Mouse (Mus musculus): Measurements from ENCODE around the gene Adgrg3.

Gene Adgrg3

DNA sequence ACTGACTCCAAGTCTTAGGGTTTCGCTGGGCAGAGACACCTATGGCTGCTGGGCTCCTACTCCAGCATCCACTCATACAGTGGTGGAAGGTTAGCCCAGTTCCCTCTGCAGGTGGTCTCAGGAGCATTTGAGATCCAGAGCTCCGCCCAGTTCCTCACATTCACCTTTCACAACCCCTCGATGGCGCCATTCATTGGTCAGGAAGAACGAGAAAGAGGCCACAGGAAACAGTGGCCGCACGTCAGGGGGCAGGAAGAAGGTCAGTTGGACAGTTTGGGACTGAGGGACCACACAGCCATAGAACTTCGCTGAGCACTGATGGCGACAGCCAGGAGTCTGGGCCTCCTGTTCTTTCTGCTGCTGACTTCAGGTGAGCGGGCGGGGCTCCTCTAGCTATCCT, at the start of gene Adgrg3:
TSS of gene Adgrg3 (plus strand) at position 242 of the 400 bp plus-strand sequence.
- no peak for DNase-seq (ENCODE audit: low read depth)

DNA sequence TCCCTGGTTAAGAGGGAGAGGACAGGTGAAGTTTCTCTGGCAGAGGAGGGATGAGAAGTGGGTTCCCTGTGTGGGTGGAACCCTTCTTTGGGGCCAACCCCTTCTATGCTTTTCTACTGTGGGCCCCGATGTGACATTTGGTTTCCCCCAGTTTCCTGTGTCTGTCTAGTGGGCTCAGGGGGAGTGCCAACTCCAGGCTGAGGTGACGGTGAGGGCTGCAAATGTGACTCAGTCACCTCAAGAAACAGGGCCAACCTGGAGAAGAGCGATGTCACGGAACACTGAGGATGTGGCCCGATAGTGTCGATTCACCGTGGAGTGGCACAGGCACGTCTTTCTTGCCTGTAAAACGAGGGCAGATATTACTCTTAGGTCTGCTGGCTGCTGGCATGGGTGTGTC, 44.2 kb upstream of the Adgrg3 start:
- peak; percentile 42 for DNase-seq (ENCODE audit: low read depth)

DNA sequence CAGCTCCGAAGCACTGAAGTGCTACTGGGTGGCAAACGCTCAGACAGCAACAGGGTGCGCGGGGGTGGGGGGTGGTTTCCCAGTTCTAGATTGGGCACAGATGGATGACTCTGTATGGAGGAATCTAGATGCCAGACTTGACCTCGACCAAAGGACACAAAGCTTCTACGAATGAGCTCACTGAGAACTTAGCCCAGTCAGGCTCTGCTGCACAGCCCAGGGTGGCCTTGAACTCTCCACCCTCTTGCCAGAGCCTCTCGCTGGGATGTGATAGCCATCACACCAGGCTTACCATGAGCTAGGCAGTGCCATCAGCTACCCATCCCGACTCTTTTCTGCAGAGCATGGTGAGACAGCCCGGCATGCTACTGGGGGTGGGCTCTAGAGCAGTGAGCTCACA, 43.7 kb upstream of the Adgrg3 start:
- no peak for DNase-seq (ENCODE audit: low read depth)

DNA sequence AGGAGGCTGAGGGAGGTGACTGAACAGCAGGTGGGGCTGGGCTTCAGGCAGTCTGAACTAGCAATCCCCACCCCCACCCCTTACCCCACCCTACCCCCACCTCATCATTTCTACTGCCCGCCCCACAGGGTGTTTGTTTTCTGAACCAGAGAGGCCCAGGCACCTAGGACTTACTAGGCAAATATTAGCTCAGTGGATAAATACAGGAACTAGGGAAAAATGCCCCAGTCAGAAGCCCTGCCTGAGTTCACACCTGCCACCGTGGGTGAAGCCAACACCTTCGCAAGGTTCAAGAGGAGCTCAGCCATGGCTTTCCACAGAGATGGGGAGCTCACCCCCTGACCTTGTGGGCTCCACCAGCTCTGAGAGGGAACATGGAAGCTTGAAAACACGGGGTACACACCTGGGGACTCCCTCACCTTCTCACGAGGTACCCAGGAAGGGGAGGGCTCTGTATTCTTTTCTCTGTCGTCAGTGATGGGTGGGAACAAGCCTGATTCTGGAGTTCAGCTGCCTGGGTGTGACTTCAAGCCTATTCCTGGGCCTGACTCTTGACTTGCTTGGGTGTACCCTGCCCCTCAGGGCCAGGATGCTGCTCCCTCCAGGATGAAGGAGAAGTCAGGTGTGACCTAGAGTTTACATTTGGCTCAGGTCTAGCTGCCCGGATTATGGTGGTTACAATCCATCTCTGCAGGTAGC, 42.9 kb upstream of the Adgrg3 start, which contains the start of gene Adgrg1:
TSS of gene Adgrg1 (plus strand) at position 285 of the 699 bp plus-strand sequence.
- no peak for DNase-seq (ENCODE audit: low read depth)

DNA sequence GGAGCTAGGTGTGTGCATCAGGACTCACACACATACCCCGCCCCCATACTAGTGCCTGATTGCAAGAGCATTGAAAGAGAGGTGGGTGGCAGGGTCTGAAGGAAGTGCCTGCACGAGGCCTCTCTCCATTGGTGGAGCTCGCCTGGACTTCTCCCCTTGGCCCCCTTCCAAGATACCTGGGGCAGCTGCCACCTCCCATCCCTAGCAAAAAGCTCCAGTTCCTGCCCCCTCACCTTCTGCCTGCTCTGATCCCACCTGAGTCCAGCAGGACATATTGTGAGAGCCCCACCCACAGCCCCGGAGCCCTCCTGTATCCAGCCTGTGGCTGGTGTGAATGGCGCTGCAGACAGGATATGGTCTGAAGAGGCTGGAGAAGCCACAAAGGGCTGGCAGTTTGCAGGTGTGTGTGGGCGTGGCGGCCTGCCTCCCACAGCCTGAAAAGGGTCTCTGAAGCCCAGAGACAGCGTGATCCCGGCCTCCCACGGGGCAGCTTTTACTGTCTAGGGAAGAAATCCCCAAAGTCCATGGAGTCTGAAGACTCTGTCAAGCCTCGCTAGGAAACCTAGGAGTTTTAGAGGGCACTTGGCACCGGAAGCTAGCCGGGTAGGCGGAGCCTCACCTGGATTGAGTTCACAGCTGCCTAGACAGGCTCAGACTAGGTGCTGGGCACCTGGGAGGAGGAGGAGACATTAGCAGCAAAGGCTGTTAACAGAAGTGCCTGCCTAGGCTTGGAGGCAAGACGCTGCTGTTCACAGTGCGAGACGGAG, 40.7 kb upstream of the Adgrg3 start:
- peak; percentile 49 for DNase-seq (ENCODE audit: low read depth)

DNA sequence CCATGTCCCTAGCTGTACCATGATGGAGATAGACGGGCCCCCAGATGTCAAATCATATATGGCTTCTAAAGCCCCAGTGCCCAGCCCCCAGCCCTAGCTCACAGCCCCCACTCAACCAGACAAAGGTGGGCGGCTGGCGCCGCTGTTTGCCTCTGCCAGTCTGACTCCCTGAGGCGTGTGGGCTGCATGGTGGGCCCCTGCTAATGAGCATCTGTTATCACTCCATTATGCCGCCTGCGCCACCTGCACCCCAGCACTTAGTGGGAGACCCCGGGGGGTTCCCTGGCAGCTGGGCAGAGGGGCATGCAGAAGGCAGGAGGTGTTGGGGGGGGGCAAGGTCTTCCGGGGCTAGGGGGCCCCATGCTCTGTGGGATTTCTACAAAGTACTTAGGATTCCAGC, 39.4 kb upstream of the Adgrg3 start:
- DNase-seq (ENCODE audit: low read depth), result no peak

DNA sequence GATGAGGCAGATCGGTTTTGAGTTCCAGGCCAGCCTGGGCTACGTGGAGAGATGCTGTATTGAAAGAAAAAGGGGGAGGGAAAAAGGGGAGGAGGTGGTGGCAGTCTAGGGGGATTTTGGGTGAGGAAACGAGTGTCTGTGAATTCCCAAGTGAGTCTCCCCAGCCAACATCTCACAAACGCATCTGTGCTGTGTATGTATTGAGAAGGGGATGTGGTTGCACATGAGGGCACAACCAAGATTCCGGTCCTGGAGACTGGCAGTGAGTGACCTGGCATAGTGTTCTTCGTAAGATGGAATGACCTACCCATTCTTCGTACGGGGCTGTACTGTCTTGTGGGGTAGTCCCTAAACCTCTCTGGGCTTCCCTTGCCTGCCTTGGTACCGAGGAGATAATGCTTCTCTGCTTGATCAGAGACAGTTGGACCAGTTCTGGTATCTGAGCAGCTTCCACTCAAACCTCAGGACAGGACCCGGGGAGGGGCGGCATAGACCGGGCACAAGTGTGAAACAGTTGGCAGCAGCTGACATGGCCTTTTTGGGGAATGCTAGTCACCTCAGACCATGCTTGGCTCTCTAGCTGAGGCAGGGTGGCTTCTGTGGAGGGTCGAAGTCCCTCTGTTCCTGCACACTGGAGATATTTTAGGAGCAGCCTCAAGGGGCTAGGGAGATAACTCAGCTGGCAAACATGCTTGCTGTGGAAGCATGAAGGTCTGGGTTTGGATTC, 38.7 kb upstream of the Adgrg3 start:
- no peak for DNase-seq (ENCODE audit: low read depth)

DNA sequence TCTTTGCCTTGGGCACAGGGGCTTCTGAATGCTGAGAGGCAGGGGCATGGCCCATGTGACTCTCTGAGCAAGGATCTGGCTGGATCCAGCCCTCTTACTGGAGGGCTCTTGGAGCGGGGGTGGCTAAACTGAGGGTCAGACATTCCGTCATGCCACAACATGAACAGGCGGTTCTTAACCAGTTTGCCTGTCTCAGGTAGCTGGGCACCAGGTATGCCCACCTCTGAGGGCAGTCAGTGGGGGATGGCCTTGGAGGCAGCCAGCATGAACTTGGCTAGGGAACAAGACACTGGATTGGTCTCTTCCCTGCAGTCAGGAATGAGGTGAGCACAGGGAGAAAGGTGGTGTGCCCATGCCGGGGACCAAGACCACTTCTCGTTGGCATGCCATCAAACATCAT, 37.3 kb upstream of the Adgrg3 start:
- no peak for DNase-seq (ENCODE audit: low read depth)

DNA sequence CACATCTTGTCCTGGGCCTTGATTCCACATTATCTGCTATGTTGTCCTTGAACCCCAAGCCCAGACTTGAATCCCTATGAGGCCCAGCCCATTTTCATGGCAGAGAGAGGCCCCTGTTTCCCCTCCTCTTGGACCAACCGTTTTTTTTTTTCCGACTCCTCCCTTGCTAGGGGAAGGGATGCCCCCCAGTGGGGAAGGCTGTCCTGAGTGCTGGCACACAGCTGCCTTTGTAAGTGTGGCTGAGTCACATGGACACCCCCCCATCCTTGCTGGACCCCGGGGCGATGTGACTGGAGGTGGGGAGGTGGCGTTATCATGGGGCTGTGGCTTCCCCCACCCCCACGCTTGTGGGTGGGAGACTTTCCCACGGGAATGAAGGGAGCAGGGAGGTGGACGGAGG, 36.5 kb upstream of the Adgrg3 start:
- no peak for DNase-seq (ENCODE audit: low read depth)

DNA sequence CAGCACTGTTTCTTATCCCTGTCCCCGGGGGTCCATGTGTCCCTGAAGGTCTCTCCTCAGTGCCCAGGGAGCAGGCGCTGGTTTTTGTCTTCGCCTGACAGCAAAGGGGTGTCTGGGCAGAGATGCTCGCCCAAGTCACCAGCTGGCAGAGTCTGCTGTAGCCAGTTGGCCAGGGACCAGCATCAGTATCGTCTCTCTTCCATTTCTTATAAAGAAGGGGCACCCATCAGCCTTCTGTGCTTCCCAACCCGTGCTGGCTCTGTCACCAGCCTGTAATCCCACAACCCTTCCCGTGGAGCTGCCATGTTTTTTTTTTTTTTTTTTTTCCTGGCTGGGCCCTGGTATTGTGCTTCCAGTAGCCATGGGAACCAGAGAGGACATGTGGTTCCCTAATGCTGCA, 35.6 kb upstream of the Adgrg3 start:
- DNase-seq (ENCODE audit: low read depth), result no peak

DNA sequence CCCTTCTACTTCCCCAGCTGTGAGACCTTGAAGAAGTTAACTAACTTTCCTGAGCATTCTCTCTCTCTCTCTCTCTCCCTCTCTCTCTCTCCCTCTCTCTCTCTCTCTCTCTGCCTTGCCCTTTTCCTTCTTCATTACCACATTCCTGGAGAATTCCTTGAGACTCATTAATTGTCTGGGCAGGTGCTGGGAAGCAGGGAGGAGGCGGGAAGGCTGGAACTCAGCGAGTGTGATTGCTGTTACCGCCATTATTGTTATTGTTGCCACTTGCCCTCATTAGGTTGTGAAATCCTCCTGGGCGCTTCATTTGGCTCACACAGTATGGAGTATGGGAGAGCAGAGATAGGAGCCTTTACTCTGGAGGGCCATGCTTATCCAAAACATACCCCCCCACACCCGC, 34.3 kb upstream of the Adgrg3 start:
- DNase-seq (ENCODE audit: low read depth), result no peak

DNA sequence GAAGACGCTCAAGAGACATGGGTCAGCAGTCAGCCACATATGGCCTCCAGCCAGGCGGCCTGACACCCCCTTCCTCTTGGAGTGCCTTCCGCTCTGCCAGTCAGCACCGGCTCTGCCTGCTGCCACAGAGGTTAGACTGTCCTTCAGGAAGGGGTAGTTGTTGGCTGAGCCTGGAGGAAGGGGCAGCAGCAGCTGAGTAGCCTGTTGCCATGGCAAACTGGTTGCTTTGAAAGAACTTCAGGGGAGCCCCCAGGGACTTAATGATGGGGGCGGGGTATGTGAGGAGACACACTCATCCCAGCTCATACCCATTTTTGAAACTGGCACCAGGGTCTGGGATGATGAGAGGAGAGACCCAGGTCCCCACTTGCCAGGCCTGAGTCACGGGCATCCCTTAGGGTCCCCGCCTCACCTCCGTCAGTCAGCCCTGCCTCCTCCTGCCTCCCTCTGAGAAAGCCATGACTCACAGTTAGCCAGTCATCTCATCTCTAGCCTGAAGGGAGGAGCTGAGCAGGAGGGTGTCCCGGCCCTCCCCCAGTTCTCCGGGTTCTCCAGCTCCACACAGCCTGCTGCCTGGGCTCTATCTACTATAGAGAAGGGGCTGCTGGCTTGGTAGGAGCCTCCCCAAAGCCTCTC, 33.5 kb upstream of the Adgrg3 start:
- DNase-seq (ENCODE audit: low read depth), result no peak

DNA sequence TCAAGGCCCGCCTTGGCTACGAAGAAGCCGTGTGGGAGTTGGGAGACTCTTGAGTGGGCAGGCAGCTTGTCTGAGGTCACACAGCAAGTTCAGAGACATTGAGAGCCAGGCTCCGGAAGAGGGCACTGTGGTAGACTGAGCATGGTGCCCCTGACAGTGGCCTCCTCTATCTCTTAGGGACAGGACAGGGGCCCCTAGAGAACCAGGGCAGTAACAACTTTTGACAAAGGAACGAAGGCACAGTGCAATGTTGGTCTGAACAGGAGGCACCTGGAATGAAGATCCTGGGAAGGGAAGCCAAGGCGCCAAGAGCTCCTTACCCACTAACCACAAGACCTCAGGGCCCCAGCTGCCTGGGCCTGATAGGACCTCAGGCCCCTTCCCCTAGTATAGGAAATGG, 32.5 kb upstream of the Adgrg3 start:
- no peak for DNase-seq (ENCODE audit: low read depth)

DNA sequence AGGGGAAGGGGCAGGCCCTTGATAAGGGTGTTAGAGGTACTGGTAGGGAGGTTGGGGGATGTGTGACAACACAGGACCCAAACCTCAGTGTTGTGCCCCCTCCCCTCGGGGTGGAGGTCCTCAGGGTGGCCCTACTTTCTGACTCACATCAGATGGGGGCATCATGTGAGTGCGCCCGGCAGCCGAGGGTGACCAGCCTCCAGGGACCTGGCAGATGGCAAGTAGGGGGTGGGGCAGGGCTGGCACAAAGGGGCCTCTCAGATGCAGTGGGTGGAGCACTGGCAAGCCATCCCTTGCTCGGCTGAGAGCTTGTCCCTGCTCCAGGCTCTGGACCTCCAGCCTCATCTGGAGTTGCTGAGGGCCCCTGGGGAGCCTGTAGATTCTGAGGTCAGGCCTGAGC, 30.8 kb upstream of the Adgrg3 start:
- no peak for DNase-seq (ENCODE audit: low read depth)

DNA sequence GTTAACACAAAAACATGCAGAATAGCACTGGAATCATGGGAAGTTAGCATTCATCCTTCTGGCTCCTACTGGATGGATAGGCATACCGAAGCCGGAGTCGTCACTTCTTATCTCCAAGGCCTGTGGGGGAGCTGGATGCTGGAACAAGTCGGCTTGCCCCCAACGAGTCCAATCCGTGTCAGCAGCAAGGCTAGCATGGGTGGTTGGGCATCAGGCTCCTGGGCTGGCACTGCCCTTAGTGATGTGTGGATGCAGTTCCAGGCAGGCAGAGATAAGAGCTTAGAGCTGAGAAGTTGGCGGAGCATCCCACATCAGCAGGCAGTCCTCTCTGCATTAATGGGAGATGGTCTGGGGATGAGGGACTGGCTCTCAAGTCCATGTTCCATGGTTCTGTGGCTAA, 29.9 kb upstream of the Adgrg3 start:
- no peak for DNase-seq (ENCODE audit: low read depth)

DNA sequence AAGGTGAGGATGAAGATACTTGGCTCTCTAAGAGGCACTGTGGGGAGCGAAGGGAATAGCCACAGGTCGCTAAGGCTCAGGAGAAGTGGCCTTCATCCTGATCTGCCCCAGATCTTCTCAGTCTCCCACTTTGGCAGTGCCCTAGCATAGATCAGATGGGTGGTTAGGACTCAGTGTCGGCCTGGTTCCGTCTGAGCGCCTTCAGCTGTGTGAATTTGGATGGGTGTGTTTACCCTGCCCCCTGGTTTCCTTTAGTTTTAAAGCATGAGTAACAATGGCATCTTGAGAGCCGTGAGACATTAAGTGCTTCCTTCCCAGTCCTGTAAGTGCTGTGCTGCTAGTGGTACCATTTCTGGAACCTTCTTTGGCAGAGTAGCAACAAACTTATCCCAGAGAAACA, 28.9 kb upstream of the Adgrg3 start:
- DNase-seq (ENCODE audit: low read depth), result no peak

DNA sequence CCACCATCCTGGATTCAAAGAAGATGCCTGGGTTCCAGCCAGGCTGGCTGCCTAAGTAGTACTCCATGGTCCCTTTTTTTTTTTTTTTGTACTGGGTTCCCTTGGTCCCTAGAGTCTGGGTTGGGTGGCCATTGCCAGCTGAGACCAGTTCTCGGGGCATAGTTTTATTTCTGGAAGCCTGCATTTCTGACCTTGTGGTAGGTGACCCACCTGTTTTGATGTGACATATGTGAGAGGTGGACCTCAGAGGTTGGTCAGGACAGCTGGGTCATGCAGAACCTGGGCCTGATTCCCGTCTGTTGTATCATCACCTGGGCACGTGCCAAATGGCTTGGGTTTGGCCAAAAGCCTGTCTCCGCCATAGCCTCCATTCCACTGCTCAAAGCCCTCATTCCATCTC, 27.8 kb upstream of the Adgrg3 start:
- no peak for DNase-seq (ENCODE audit: low read depth)

DNA sequence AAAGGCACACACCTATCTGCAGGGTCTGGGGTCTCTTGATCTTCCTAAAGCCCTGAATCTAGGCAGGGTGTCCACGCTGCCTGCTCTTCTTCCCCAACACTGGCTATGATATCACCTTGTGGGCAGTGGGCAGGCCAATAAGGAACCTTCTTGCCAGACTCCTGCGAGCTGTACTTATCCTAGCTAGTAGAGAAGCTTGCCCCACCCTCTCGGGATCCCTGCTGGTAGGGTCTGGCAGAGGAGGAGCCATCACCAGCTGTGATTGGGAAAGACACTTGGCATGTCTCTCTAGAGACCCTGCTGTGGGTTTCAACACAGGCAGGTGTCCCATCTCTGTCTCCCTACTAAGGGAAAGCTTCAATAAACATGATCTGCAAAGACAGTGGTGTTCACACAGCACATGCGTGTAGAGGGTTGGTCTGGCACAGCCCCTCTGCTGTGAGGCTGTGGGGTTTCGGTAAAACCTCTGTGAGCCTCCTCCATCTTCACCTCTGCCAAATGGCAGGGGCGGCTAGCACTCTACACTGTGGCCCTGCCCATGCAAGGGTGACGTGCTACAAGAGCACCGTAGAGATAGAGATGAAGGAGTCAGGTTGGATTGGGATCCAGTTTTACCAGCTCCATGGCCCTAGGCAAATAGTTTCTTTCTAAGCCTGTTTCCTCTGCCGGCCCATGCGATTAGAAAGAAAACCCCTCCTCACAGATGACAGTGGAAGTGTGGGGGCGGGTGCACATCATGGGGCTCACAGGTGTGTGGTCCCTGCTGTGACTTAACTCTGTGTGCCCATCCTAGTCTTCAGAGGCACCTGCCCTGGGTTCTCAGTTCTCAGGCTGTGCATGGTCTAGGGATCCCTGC, 26.7 kb upstream of the Adgrg3 start:
- DNase-seq (ENCODE audit: low read depth), result no peak

DNA sequence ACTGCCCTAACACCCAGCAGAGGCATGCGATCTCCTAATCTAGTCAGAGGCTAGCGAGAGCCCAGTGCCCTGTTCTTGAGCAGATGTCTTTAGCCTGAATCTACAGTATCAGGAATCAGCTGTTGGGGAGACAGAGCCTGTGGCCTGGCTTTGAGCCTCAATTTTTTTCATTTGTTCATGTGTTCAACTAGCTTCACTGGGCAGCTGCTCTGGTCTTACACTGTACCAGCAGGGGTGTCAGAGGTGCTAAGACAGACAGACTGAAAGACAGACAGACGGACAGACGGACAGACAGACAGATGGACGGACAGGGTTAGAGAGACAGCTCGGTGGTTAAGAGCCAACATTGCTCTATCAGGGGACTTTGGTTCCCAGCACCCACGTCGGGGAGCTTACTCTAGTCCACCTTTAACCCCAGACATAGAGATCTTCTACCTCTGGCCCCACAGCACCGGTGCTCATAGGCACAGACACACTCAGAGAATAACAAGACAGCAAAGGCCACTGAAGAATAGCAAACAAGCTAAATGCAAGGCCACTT, 26.0 kb upstream of the Adgrg3 start:
- no peak for DNase-seq (ENCODE audit: low read depth)

DNA sequence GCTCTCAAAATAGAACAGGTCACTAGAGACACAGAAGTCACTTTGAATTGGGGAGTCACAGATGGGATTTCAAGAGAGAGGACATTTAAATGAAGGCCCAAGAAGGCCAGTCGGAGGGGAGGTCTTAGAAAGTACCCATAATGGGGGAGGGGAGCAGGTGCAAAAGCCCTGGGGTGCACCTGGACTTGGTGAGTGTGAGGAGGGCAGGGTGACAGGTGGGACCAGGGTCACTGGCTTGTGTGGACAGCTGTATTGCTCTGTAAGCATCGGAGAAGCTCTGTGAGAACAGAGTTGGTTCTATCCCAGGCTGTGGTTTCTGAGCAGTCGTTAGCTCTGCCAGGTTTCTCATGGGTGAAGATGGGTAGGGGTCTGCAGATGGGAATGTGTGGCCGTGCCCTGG, 25.5 kb upstream of the Adgrg3 start:
- no peak for DNase-seq (ENCODE audit: low read depth)

DNA sequence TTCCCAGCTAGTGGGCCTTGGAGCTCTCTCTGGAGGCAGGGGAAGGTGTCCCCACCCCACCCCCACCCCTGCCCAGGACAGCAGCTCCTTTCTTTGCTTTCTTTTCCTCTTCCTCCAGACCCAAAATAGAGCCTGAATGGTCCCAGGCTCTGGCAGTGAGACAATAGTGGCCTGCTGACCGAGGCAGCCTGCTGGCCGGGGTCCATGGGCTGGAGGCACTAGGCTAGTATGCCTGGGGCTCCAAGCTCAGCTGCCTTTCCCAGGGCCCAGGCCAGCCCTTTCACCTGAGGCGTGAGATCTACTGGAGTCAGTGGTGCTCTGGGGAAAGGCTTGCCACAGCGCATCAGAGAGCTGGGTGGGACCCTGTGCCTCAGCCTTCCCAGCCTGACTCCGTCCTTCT, 25.0 kb upstream of the Adgrg3 start:
- DNase-seq (ENCODE audit: low read depth), result no peak

Data from induced T-regulatory cell, adult 2 months (primary cell).